Mouse (Mus musculus): ENCODE measurements around the gene Vwa3a.

The Vwa3a gene

GRCm38 (mm10) chr7:120836361-120836760 is 97.2 kb downstream of the Vwa3a start:
- DNase-seq (ENCODE audit: low read depth, low spot score) = no peak

GRCm38 (mm10) chr7:120838436-120839160 is 99.5 kb downstream of the Vwa3a start:
- no peak for DNase-seq (ENCODE audit: low read depth, low spot score)

- DNase-seq (ENCODE audit: low read depth, low spot score) = no peak
These were observed 100.7 kb downstream of the Vwa3a start for GRCm38 (mm10) chr7:120839786-120840185.

- DNase-seq (ENCODE audit: low read depth, low spot score) = peak; percentile 77
These were observed 103.4 kb downstream of the Vwa3a start, which contains the start of gene Eef2k for GRCm38 (mm10) chr7:120842345-120843036. Eef2k (plus strand) TSS chr7:120842831.

- peak; percentile 21 for DNase-seq (ENCODE audit: low read depth, low spot score)
These were observed 104.0 kb downstream of the Vwa3a start for GRCm38 (mm10) chr7:120843037-120843621.

GRCm38 (mm10) chr7:120843852-120844435 is 104.8 kb downstream of the Vwa3a start:
- no peak for DNase-seq (ENCODE audit: low read depth, low spot score)

- DNase-seq (ENCODE audit: low read depth, low spot score) = no peak
These were observed 105.6 kb downstream of the Vwa3a start for GRCm38 (mm10) chr7:120844689-120845088.

- DNase-seq (ENCODE audit: low read depth, low spot score) = no peak
These were observed 109.9 kb downstream of the Vwa3a start for GRCm38 (mm10) chr7:120848831-120849512.

GRCm38 (mm10) chr7:120850165-120850564 is 111.0 kb downstream of the Vwa3a start:
- no peak for DNase-seq (ENCODE audit: low read depth, low spot score)

All from retina, postnatal 7 days (tissue).